Mouse (Mus musculus): ENCODE results near the gene RPS10-NUDT3. TPM values are rescaled to one million over a fixed set of nuclear protein-coding genes. Genes with fewer than 3 reads are reported as not detected.

RPS10-NUDT3 gene
- polyA plus RNA-seq, 1 experiment from 2014 or later = not detected

- H3K36me3 ChIP-seq = peaks cover 7% of the 10 kb centered on the region
Measured at GRCm38 (mm10) chr17:27622611-27623359, 12.2 kb downstream of the RPS10-NUDT3 start.

GRCm38 (mm10) chr17:27621705-27622531 lies 13.1 kb downstream of the RPS10-NUDT3 start:
- WGBS = 2% methylated on average over 23 of the region's 23 CpGs
- Histone ChIP-seq H3K27ac (peak overlapping the region; percentile 99), H3K27me3 (no peaks in the 10 kb centered on the region), H3K4me2 (peak overlapping the region; percentile 86), H3K36me3 (peaks cover 16% of the 10 kb centered on the region), H3K9ac (peak overlapping the region; percentile 99), H3K4me3 (peak overlapping the region; percentile 94), H3K4me1 (replicated peaks) (peaks cover 41% of the 10 kb centered on the region), H3K9me3 (no peaks in the 10 kb centered on the region)
- ATAC-seq (ENCODE audit: low FRiP score) = no peak

More at GRCm38 (mm10) chr17:27622611-27623359, 12.2 kb downstream of the RPS10-NUDT3 start:
- Histone ChIP-seq H3K4me2 (peak overlapping the region; percentile 86), H3K4me3 (peak overlapping the region; percentile 94), H3K4me1 (replicated peaks) (peaks cover 41% of the 10 kb centered on the region), H3K27ac (peak overlapping the region; percentile 99), H3K9ac (peak overlapping the region; percentile 99), H3K27me3 (no peaks in the 10 kb centered on the region), H3K9me3 (no peaks in the 10 kb centered on the region)
- under 1% methylated on average over 59 of the region's 80 CpGs for WGBS
- peak; percentile 63 for ATAC-seq (ENCODE audit: low FRiP score)

- Histone ChIP-seq H3K4me1 (replicated peaks) (peaks cover 41% of the 10 kb centered on the region), H3K27ac (peak overlapping the region; percentile 99), H3K4me2 (peak overlapping the region; percentile 86), H3K36me3 (peaks cover 22% of the 10 kb centered on the region), H3K27me3 (no peaks in the 10 kb centered on the region), H3K9ac (peak overlapping the region; percentile 99), H3K4me3 (peak overlapping the region; percentile 94), H3K9me3 (no peaks in the 10 kb centered on the region)
- ATAC-seq (ENCODE audit: low FRiP score) = no peak
- WGBS = 41% methylated on average over 8 of the region's 8 CpGs
Measured at GRCm38 (mm10) chr17:27621161-27621560, 13.9 kb downstream of the RPS10-NUDT3 start.

GRCm38 (mm10) chr17:27615388-27615787 lies 19.6 kb downstream of the RPS10-NUDT3 start:
- Histone ChIP-seq H3K9me3 (no peaks in the 10 kb centered on the region), H3K27me3 (no peaks in the 10 kb centered on the region), H3K27ac (no peak overlapping the region), H3K9ac (no peak overlapping the region), H3K4me1 (replicated peaks) (peaks cover 61% of the 10 kb centered on the region), H3K4me2 (no peak overlapping the region), H3K4me3 (no peak overlapping the region), H3K36me3 (peaks cover 22% of the 10 kb centered on the region)
- 82% methylated on average over 7 of the region's 7 CpGs for WGBS
- no peak for ATAC-seq (ENCODE audit: low FRiP score)

- Histone ChIP-seq H3K27me3 (no peaks in the 10 kb centered on the region), H3K36me3 (peaks cover 22% of the 10 kb centered on the region), H3K27ac (no peak overlapping the region), H3K4me1 (replicated peaks) (peaks cover 50% of the 10 kb centered on the region), H3K4me2 (no peak overlapping the region), H3K9ac (0 out of 2 replicates have a peak overlapping the region, but pooled peaks have one; percentile 29), H3K4me3 (no peak overlapping the region), H3K9me3 (no peaks in the 10 kb centered on the region)
- 77% methylated on average over 4 of the region's 4 CpGs for WGBS
- no peak for ATAC-seq (ENCODE audit: low FRiP score)
Measured at GRCm38 (mm10) chr17:27613016-27613415, 22.0 kb downstream of the RPS10-NUDT3 start.

GRCm38 (mm10) chr17:27611994-27612393 lies 23.0 kb downstream of the RPS10-NUDT3 start:
- no peak overlapping the region for H3K4me2 ChIP-seq
- peaks cover 52% of the 10 kb centered on the region for H3K4me1 ChIP-seq (replicated peaks)
- no peaks in the 10 kb centered on the region for H3K9me3 ChIP-seq
- WGBS = 83% methylated on average over 5 of the region's 5 CpGs
- no peak overlapping the region; the same call in 1 of the 2 replicates for H3K9ac ChIP-seq
- H3K27ac ChIP-seq = no peak overlapping the region
- no peak overlapping the region for H3K4me3 ChIP-seq
- H3K27me3 ChIP-seq = no peaks in the 10 kb centered on the region
- H3K36me3 ChIP-seq = peaks cover 12% of the 10 kb centered on the region
- no peak for ATAC-seq (ENCODE audit: low FRiP score)

GRCm38 (mm10) chr17:27611519-27611884 lies 23.5 kb downstream of the RPS10-NUDT3 start:
- H3K4me1 ChIP-seq (replicated peaks) = peaks cover 56% of the 10 kb centered on the region
- 73% methylated on average over 3 of the region's 3 CpGs for WGBS
- no peak overlapping the region for H3K4me2 ChIP-seq
- no peak overlapping the region; the same call in 1 of the 2 replicates for H3K9ac ChIP-seq
- H3K27ac ChIP-seq = 0 out of 2 replicates have a peak overlapping the region, but pooled peaks have one; percentile 20
- no peaks in the 10 kb centered on the region for H3K9me3 ChIP-seq
- H3K27me3 ChIP-seq = no peaks in the 10 kb centered on the region
- peaks cover 8% of the 10 kb centered on the region for H3K36me3 ChIP-seq
- no peak for ATAC-seq (ENCODE audit: low FRiP score)
- no peak overlapping the region for H3K4me3 ChIP-seq

GRCm38 (mm10) chr17:27610679-27611518 lies 24.1 kb downstream of the RPS10-NUDT3 start:
- no peak for ATAC-seq (ENCODE audit: low FRiP score)
- Histone ChIP-seq H3K4me1 (replicated peaks) (peaks cover 60% of the 10 kb centered on the region), H3K27me3 (no peaks in the 10 kb centered on the region), H3K36me3 (peaks cover 8% of the 10 kb centered on the region), H3K27ac (0 out of 2 replicates have a peak overlapping the region, but pooled peaks have one; percentile 20), H3K4me2 (no peak overlapping the region), H3K4me3 (no peak overlapping the region), H3K9me3 (no peaks in the 10 kb centered on the region), H3K9ac (no peak overlapping the region)
- WGBS = 76% methylated on average over 10 of the region's 10 CpGs

GRCm38 (mm10) chr17:27609576-27609975 lies 25.4 kb downstream of the RPS10-NUDT3 start:
- no peak overlapping the region for H3K9ac ChIP-seq
- no peak for ATAC-seq (ENCODE audit: low FRiP score)
- no peak overlapping the region for H3K4me3 ChIP-seq
- no peak overlapping the region for H3K27ac ChIP-seq
- peaks cover 8% of the 10 kb centered on the region for H3K36me3 ChIP-seq
- no peaks in the 10 kb centered on the region for H3K27me3 ChIP-seq
- no peaks in the 10 kb centered on the region for H3K9me3 ChIP-seq
- 92% methylated on average over 7 of the region's 7 CpGs for WGBS
- H3K4me1 ChIP-seq (replicated peaks) = peaks cover 66% of the 10 kb centered on the region
- no peak overlapping the region for H3K4me2 ChIP-seq

- Histone ChIP-seq H3K4me3 (no peak overlapping the region), H3K4me2 (no peak overlapping the region), H3K36me3 (peaks cover 8% of the 10 kb centered on the region; the same call in 1 of the 2 replicates), H3K4me1 (replicated peaks) (peaks cover 74% of the 10 kb centered on the region), H3K9ac (peak overlapping the region; percentile 2; the same call in 1 of the 2 replicates), H3K27ac (peak overlapping the region; percentile 14; the same call in 1 of the 2 replicates), H3K27me3 (no peaks in the 10 kb centered on the region), H3K9me3 (no peaks in the 10 kb centered on the region)
- ATAC-seq (ENCODE audit: low FRiP score) = no peak
- 68% methylated on average over 21 of the region's 21 CpGs for WGBS
Measured at GRCm38 (mm10) chr17:27603522-27604234, 31.3 kb downstream of the RPS10-NUDT3 start.

GRCm38 (mm10) chr17:27603036-27603435 lies 32.0 kb downstream of the RPS10-NUDT3 start:
- no peak for ATAC-seq (ENCODE audit: low FRiP score)
- Histone ChIP-seq H3K36me3 (0 out of 2 replicates have a peak, but pooled peaks cover 3% of the 10 kb centered on the region), H3K4me2 (no peak overlapping the region), H3K9me3 (no peaks in the 10 kb centered on the region), H3K27me3 (no peaks in the 10 kb centered on the region), H3K4me3 (no peak overlapping the region), H3K9ac (0 out of 2 replicates have a peak overlapping the region, but pooled peaks have one; percentile 2), H3K27ac (peak overlapping the region; percentile 14; the same call in 1 of the 2 replicates), H3K4me1 (replicated peaks) (peaks cover 76% of the 10 kb centered on the region)
- WGBS = 77% methylated on average over 2 of the region's 2 CpGs
